Mouse (Mus musculus): ENCODE results near the gene Dmd. TPM values are rescaled to one million over a fixed set of nuclear protein-coding genes. Genes with fewer than 3 reads are reported as not detected.

The Dmd gene
- total and polyA plus RNA-seq, 3 experiments, result not detected

DNA sequence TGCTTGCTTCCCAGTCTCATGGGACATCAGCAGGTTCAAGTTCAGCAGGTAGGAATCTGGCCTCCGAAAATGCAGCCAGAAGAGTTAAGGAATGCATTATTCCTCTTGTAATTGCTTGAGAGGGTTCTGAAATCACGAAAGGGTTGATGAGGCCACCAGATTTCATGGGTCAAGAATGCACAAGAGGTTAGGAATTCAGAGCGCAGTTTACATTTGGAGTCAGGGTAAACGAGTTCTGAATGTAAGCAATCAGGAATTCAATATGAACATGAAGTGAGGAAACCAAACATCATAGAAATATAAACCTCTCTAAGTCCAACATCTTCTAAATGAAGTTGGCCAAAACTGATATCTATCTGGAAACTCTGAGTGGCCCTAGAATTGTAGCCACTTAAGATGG is 1924.4 kb downstream of the Dmd start:
- no peaks in the 10 kb centered on the region for H3K27me3 ChIP-seq (ENCODE audit: control insufficient read depth in 1 of 2, insufficient read depth in 2 of 2, low read length in 2 of 2)
- TF ChIP-seq ELF1 (IDR thresholded peaks at IDR 0.05; ENCODE audit: low read depth, low read length) (no peak), TBP (IDR thresholded peaks at IDR 0.05; ENCODE audit: low read depth, low read length) (no peak), POLR2A (IDR thresholded peaks at IDR 0.05; ENCODE audit: control insufficient read depth in 1 of 2, insufficient read depth in 1 of 2, low read depth in 1 of 2, low read length in 2 of 2, poor library complexity in 1 of 2) (no peak)

DNA sequence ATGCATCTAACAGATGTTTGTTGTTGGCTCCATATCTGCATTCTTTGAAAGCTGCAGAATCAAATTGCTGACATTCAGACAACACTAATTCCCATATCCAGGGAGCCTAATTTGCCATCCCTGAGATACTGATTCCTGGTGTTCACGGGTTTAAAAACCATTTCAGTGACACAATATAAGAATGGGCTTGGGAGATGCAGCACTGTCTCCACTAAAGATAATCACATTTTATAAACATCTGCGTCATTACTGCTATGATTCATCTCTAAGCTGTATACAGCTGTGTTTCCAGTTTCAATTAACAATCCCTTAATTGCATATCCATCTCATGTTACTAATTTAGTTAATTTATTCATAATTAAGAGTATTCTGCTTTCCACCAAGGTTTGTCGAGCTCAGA is 1929.5 kb downstream of the Dmd start:
- Histone ChIP-seq H3K27ac (ENCODE audit: control insufficient read depth, low read depth, low read length) (no peak overlapping the region), H3K79me2 (ENCODE audit: control insufficient read depth, insufficient read depth, low read length, poor library complexity) (no peaks in the 10 kb centered on the region), H3K9ac (ENCODE audit: control insufficient read depth, low read depth, low read length, poor library complexity, severe bottlenecking) (no peak overlapping the region), H3K4me3 (ENCODE audit: control insufficient read depth in 1 of 2, insufficient read depth in 1 of 2, low read depth in 2 of 2, low read length in 2 of 2) (no peak overlapping the region), H3K4me1 (ENCODE audit: control insufficient read depth in 1 of 2, insufficient read depth in 2 of 2, low read length in 2 of 2) (no peaks in the 10 kb centered on the region), H3K9me3 (replicated peaks; ENCODE audit: insufficient read depth, low read length) (no peaks in the 10 kb centered on the region), H3K36me3 (ENCODE audit: control insufficient read depth in 1 of 2, insufficient read depth in 2 of 2, low read length in 2 of 2) (no peaks in the 10 kb centered on the region), H3K27me3 (ENCODE audit: control insufficient read depth in 1 of 2, insufficient read depth in 2 of 2, low read length in 2 of 2) (no peaks in the 10 kb centered on the region)
- DNase-seq (ENCODE audit: low read depth, low spot score), result no peak
- TF ChIP-seq USF1 (IDR thresholded peaks at IDR 0.05; ENCODE audit: low read depth, low read length) (no peak), ZC3H11A (IDR thresholded peaks at IDR 0.05; ENCODE audit: low read depth, low read length) (no peak), KAT2A (conservative IDR thresholded peaks at IDR 0.05; ENCODE audit: low read depth, low read length) (no peak), NELFE (IDR thresholded peaks at IDR 0.05; ENCODE audit: low read depth, low read length) (no peak), ETS1 (IDR thresholded peaks at IDR 0.05; ENCODE audit: low read depth, low read length) (no peak), NRF1 (IDR thresholded peaks at IDR 0.05; ENCODE audit: insufficient read depth, low read depth, low read length, poor library complexity, severe bottlenecking) (no peak), USF2 (IDR thresholded peaks at IDR 0.05; ENCODE audit: borderline replicate concordance in 1 of 2, insufficient read depth in 1 of 2, low read depth in 1 of 2, low read length in 2 of 2) (no peak), POLR2A (IDR thresholded peaks at IDR 0.05; ENCODE audit: control insufficient read depth in 1 of 2, insufficient read depth in 1 of 2, low read depth in 1 of 2, low read length in 2 of 2, poor library complexity in 1 of 2) (no peak), SIN3A (IDR thresholded peaks at IDR 0.05; ENCODE audit: low read length) (no peak), E2F4 (IDR thresholded peaks at IDR 0.05; ENCODE audit: borderline replicate concordance, low read depth, low read length) (no peak), RAD21 (IDR thresholded peaks at IDR 0.05; ENCODE audit: low read depth, low read length) (no peak)

More for the DNA sequence above, 1924.4 kb downstream of the Dmd start:
- no peak overlapping the region for H3K9ac ChIP-seq (ENCODE audit: control insufficient read depth, low read depth, low read length, poor library complexity, severe bottlenecking)
- H3K9me3 ChIP-seq (replicated peaks; ENCODE audit: insufficient read depth, low read length), result no peaks in the 10 kb centered on the region
- no peak for DNase-seq (ENCODE audit: low read depth, low spot score)
- H3K79me2 ChIP-seq (ENCODE audit: control insufficient read depth, insufficient read depth, low read length, poor library complexity), result no peaks in the 10 kb centered on the region
- no peaks in the 10 kb centered on the region for H3K4me1 ChIP-seq (ENCODE audit: control insufficient read depth in 1 of 2, insufficient read depth in 2 of 2, low read length in 2 of 2)
- no peak overlapping the region for H3K4me3 ChIP-seq (ENCODE audit: control insufficient read depth in 1 of 2, insufficient read depth in 1 of 2, low read depth in 2 of 2, low read length in 2 of 2)
- no peaks in the 10 kb centered on the region for H3K36me3 ChIP-seq (ENCODE audit: control insufficient read depth in 1 of 2, insufficient read depth in 2 of 2, low read length in 2 of 2)
- H3K27ac ChIP-seq (ENCODE audit: control insufficient read depth, low read depth, low read length), result no peak overlapping the region

DNA sequence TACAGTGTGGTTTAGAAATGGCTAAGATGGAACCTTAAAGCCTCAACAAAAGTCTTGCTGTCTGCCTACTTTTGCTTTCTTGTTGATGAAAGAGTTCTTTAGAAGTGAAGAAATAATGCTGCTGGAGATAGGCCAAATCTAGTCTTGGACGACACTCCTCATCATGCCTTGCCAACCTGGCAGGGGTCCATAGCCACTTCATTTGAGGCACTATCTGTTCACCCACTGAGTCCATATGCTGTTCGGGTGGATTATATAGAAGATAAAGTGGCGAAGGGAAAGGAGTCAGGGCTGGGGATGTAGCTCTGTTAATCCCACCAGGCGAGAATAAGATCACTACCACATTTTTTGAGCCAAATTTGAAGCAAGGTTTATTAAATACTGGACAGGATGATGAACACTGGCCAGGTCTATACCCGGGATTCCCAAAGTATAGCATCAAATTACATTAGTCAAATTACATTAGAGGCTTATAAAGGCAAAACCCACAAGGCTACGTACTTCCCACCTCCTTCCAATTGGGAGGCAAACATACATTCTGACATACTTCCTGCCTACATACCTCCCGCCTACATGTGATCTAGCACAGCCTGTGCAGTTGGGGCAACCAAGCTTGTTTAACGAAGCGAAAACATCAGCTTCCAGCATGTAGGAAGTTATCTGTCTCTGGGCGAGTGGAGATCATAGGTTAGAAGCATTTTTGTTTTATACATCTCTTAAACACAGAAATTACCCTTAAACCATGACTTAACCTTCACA is 1984.2 kb downstream of the Dmd start:
- Histone ChIP-seq H3K36me3 (ENCODE audit: control insufficient read depth in 1 of 2, insufficient read depth in 2 of 2, low read length in 2 of 2) (no peaks in the 10 kb centered on the region), H3K4me3 (ENCODE audit: control insufficient read depth in 1 of 2, insufficient read depth in 1 of 2, low read depth in 2 of 2, low read length in 2 of 2) (no peak overlapping the region), H3K27me3 (ENCODE audit: control insufficient read depth in 1 of 2, insufficient read depth in 2 of 2, low read length in 2 of 2) (no peaks in the 10 kb centered on the region), H3K9ac (ENCODE audit: control insufficient read depth, low read depth, low read length, poor library complexity, severe bottlenecking) (no peak overlapping the region), H3K27ac (ENCODE audit: control insufficient read depth, low read depth, low read length) (no peak overlapping the region), H3K4me1 (ENCODE audit: control insufficient read depth in 1 of 2, insufficient read depth in 2 of 2, low read length in 2 of 2) (no peaks in the 10 kb centered on the region), H3K79me2 (ENCODE audit: control insufficient read depth, insufficient read depth, low read length, poor library complexity) (no peaks in the 10 kb centered on the region), H3K9me3 (replicated peaks; ENCODE audit: insufficient read depth, low read length) (no peaks in the 10 kb centered on the region)
- TF ChIP-seq UBTF (IDR thresholded peaks at IDR 0.05; ENCODE audit: borderline replicate concordance, insufficient read depth, low read depth, low read length) (no peak), NELFE (IDR thresholded peaks at IDR 0.05; ENCODE audit: low read depth, low read length) (no peak), EP300 (IDR thresholded peaks at IDR 0.05; ENCODE audit: low read depth in 1 of 2, low read length in 2 of 2) (no peak), BHLHE40 (IDR thresholded peaks at IDR 0.05; ENCODE audit: borderline replicate concordance, low read depth, low read length) (no peak), CTCF (IDR thresholded peaks at IDR 0.05 in 2 of 3, conservative IDR thresholded peaks at IDR 0.05 in 1 of 3; ENCODE audit: control insufficient read depth in 1 of 3, insufficient read depth in 1 of 3, low read depth in 2 of 3, low read length in 3 of 3, poor library complexity in 1 of 3, severe bottlenecking in 1 of 3) (no peak), MXI1 (IDR thresholded peaks at IDR 0.05; ENCODE audit: low read depth, low read length) (no peak), E2F4 (IDR thresholded peaks at IDR 0.05; ENCODE audit: borderline replicate concordance, low read depth, low read length) (no peak), MEF2A (IDR thresholded peaks at IDR 0.05; ENCODE audit: extremely low read depth, insufficient replicate concordance, low read depth, low read length, poor library complexity, severe bottlenecking) (no peak), SIN3A (IDR thresholded peaks at IDR 0.05; ENCODE audit: low read length) (no peak), RAD21 (IDR thresholded peaks at IDR 0.05; ENCODE audit: low read depth, low read length) (no peak), KAT2A (conservative IDR thresholded peaks at IDR 0.05; ENCODE audit: low read depth, low read length) (no peak), CHD1 (IDR thresholded peaks at IDR 0.05; ENCODE audit: low read depth, low read length) (no peak), POLR2AphosphoS5 (IDR thresholded peaks at IDR 0.05; ENCODE audit: borderline replicate concordance, low read depth, low read length) (no peak)
- DNase-seq (ENCODE audit: low read depth, low spot score), result no peak
